Mouse (Mus musculus) T-helper 17 cell (primary cell): ENCODE results near the gene Kcnj10.

Experiments
- in situ Hi-C, 2 experiments: fragments of 300-600 bp; cut with MboI, MseI; formaldehyde crosslinking; loops; 1 replicate in 1 of 2; 2 replicates in 1 of 2; pipeline ENCODE4 v1.15.1; 2025; ENCODE audit warnings: high pct_unique_total_duplicates in 2 of 2

The Kcnj10 gene

DNA sequence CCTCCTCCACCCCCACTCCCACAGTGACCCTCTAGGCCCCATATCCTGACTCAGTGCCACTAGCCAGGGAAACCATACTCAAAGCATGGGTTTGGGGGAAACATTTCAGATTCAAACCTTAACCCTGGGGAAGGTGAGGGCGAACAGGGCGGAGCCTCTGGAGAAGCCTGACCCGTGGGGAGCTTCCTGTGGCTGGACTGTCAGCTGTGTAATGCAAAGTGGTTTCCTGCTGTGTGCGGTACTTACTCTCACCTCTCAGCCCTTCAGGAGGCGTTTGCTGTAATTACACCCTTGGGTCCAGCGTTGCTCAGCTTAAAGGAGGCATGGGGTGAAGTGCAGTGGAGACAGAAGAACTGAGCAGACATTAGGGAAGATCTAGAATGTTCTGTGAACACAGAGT, 77.2 kb downstream of the Kcnj10 start:
- in situ Hi-C loops = loop anchor here in 1 of 2 experiments (5.0 to 25.0 kb wide), 2 partner anchors 214 to 969 kb away; partner anchors contain the start of gene Dusp23

- in situ Hi-C loops = loop anchor here in 1 of 2 experiments (5.0 to 25.0 kb wide), 2 partner anchors 214 to 969 kb away; partner anchors contain the start of gene Dusp23
Measured at GRCm38 (mm10) chr1:172418642-172419041, 77.6 kb downstream of the Kcnj10 start.

GRCm38 (mm10) chr1:172420181-172420580, 79.2 kb downstream of the Kcnj10 start:
- in situ Hi-C loops = loop anchor here in 1 of 2 experiments (25.0 kb wide), 1 partner anchor 967 kb away; no protein-coding TSS in a partner anchor

GRCm38 (mm10) chr1:172423393-172423792, 82.4 kb downstream of the Kcnj10 start:
- in situ Hi-C loops = loop anchor here in 1 of 2 experiments (25.0 kb wide), 1 partner anchor 964 kb away; no protein-coding TSS in a partner anchor
